Mouse (Mus musculus): ENCODE measurements around the gene Exoc5. TPM values are rescaled to one million over a fixed set of nuclear protein-coding genes. Genes with fewer than 3 reads are reported as not detected.

The Exoc5 gene
- total and polyA plus RNA-seq, 2 experiments = 3.4 to 20.5 TPM

DNA sequence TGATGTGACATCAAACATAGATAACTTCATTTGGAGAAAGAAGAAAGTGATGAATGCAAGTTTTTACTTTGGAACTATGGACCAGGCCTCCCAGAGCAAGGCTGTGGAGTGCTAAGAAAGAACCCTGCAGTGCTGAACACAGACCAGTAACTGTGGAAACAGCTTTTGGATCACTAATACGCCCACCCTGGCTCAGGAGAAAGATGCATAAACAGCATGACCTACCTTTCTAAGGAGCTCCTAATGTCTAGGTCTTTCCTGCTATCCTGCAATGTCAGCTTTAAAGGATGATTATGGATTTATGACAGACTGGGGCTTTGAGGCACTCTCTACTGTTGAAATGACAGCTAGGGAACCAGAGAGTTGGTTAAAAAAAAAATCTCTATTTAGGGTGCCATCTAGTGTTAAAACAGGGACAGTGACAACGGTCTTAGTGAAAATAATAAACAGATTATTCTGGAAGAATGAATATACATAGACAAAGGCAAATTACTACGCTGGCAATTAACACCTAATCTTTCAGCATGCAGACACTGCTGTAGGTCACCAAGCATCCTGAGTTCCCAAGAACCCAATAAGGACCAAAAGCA is 38.6 kb downstream of the Exoc5 start:
- no peak for DNase-seq (ENCODE audit: extremely low read depth, low read depth, low spot score)
- WGBS = 80% methylated on average over 3 of the region's 3 CpGs
- no peaks in the 10 kb centered on the region for H3K27me3 ChIP-seq (ENCODE audit: control insufficient read depth, insufficient read depth, low read length)

DNA sequence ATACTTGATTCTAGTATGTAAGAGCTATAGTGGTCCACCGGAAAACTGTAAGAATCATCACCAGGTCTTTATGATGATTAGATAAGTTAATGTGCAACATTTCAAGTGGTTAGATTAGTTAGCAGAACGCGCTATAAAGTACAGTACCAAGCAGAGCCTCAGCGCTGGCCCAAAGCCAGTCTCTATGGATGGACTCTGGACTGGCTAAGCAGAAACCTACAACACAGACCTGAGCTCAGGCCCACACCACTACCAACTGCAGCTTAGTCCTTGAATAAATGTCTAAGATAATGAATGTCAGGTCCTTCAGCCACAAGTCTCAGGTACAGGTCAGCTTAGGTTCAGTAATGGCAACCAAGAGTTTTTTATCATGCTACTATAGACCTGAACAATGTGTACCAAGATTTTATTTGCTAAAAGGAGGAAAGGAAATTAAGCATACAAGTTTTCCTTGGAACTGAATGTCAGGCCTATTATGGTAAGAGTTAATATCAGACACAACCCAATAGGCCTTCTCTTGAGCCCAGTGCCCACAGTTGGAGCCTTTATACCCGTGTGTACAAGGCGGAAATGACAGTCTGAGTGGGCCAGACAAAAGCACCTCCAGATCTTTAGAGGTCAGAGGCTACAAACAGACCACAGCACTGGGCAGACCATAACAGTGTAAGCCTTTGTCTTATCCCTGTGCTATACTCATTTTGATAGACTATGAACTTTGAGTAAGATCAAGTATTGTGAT is 39.2 kb downstream of the Exoc5 start:
- H3K27ac ChIP-seq (replicated peaks; ENCODE audit: insufficient read depth, low read depth, low read length) = no peak overlapping the region
- H3K4me3 ChIP-seq (ENCODE audit: insufficient read depth, low read depth, low read length) = no peak overlapping the region
- H3K36me3 ChIP-seq (ENCODE audit: control insufficient read depth, insufficient read depth, low read length) = peaks cover 13% of the 10 kb centered on the region; the same call in 1 of the 2 replicates
- H3K27me3 ChIP-seq (ENCODE audit: control insufficient read depth, insufficient read depth, low read length) = no peaks in the 10 kb centered on the region
- TF ChIP-seq POLR2A (IDR thresholded peaks at IDR 0.05; ENCODE audit: extremely low read depth, insufficient read depth, low read length) = no peak
- TF ChIP-seq CTCF (IDR thresholded peaks at IDR 0.05; ENCODE audit: low read depth, low read length) = no peak
- no peak for DNase-seq (ENCODE audit: extremely low read depth, low read depth, low spot score)
- H3K4me1 ChIP-seq (ENCODE audit: control insufficient read depth, insufficient read depth, low read length) = no peaks in the 10 kb centered on the region
- H3K79me2 ChIP-seq (ENCODE audit: control insufficient read depth, insufficient read depth, low read length) = no peaks in the 10 kb centered on the region
- H3K9ac ChIP-seq (ENCODE audit: low read depth, low read length) = no peak overlapping the region
- WGBS = 88% methylated on average over 6 of the region's 6 CpGs

More for the DNA sequence above, 38.6 kb downstream of the Exoc5 start:
- Histone ChIP-seq H3K79me2 (ENCODE audit: control insufficient read depth, insufficient read depth, low read length) (no peaks in the 10 kb centered on the region), H3K4me1 (ENCODE audit: control insufficient read depth, insufficient read depth, low read length) (no peaks in the 10 kb centered on the region), H3K36me3 (ENCODE audit: control insufficient read depth, insufficient read depth, low read length) (peaks cover 14% of the 10 kb centered on the region; the same call in 1 of the 2 replicates), H3K9ac (ENCODE audit: low read depth, low read length) (no peak overlapping the region), H3K27ac (replicated peaks; ENCODE audit: insufficient read depth, low read depth, low read length) (no peak overlapping the region), H3K4me3 (ENCODE audit: insufficient read depth, low read depth, low read length) (no peak overlapping the region)
- TF ChIP-seq POLR2A (IDR thresholded peaks at IDR 0.05; ENCODE audit: extremely low read depth, insufficient read depth, low read length) (no peak), CTCF (IDR thresholded peaks at IDR 0.05; ENCODE audit: low read depth, low read length) (no peak)

DNA sequence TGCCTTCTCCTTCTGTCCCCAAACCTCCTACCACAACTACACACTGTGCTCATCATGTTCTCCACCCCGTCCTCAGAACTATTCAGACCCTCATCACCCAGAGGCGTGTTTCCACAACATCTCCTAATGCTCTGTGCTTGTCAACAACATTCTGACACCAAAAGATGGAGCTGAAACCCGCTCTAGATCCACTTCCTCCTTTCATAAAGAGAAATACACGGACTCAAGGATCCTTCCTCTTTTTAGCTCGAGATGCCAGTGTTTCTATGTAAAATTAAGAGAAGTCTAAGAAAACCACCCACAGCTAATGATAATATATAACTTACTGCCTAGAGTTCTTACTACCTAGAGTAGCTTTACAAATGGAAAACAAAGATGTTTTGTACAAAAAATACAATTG is 46.7 kb downstream of the Exoc5 start:
- Histone ChIP-seq H3K27me3 (ENCODE audit: control insufficient read depth, insufficient read depth, low read length) (no peaks in the 10 kb centered on the region), H3K27ac (replicated peaks; ENCODE audit: insufficient read depth, low read depth, low read length) (no peak overlapping the region), H3K9ac (ENCODE audit: low read depth, low read length) (no peak overlapping the region), H3K36me3 (ENCODE audit: control insufficient read depth, insufficient read depth, low read length) (peaks cover 17% of the 10 kb centered on the region), H3K4me3 (ENCODE audit: insufficient read depth, low read depth, low read length) (no peak overlapping the region), H3K79me2 (ENCODE audit: control insufficient read depth, insufficient read depth, low read length) (no peaks in the 10 kb centered on the region), H3K4me1 (ENCODE audit: control insufficient read depth, insufficient read depth, low read length) (no peaks in the 10 kb centered on the region)
- TF ChIP-seq CTCF (IDR thresholded peaks at IDR 0.05; ENCODE audit: low read depth, low read length) (no peak), POLR2A (IDR thresholded peaks at IDR 0.05; ENCODE audit: extremely low read depth, insufficient read depth, low read length) (no peak)
- WGBS = 85% methylated on average over 5 of the region's 5 CpGs
- DNase-seq (ENCODE audit: extremely low read depth, low read depth, low spot score) = no peak

- TF ChIP-seq CTCF (IDR thresholded peaks at IDR 0.05; ENCODE audit: low read depth, low read length) (no peak), POLR2A (IDR thresholded peaks at IDR 0.05; ENCODE audit: extremely low read depth, insufficient read depth, low read length) (no peak)
- Histone ChIP-seq H3K4me1 (ENCODE audit: control insufficient read depth, insufficient read depth, low read length) (no peaks in the 10 kb centered on the region), H3K27ac (replicated peaks; ENCODE audit: insufficient read depth, low read depth, low read length) (no peak overlapping the region), H3K4me3 (ENCODE audit: insufficient read depth, low read depth, low read length) (no peak overlapping the region), H3K9ac (ENCODE audit: low read depth, low read length) (no peak overlapping the region), H3K79me2 (ENCODE audit: control insufficient read depth, insufficient read depth, low read length) (no peaks in the 10 kb centered on the region), H3K27me3 (ENCODE audit: control insufficient read depth, insufficient read depth, low read length) (no peaks in the 10 kb centered on the region), H3K36me3 (ENCODE audit: control insufficient read depth, insufficient read depth, low read length) (peaks cover 6% of the 10 kb centered on the region)
- no peak for DNase-seq (ENCODE audit: extremely low read depth, low read depth, low spot score)
- WGBS = 56% methylated on average over 2 of the region's 2 CpGs
Measured at GRCm38 (mm10) chr14:49008399-49009189, 57.9 kb downstream of the Exoc5 start.

GRCm38 (mm10) chr14:49007979-49008378 is 58.5 kb downstream of the Exoc5 start:
- Histone ChIP-seq H3K4me1 (ENCODE audit: control insufficient read depth, insufficient read depth, low read length) (no peaks in the 10 kb centered on the region), H3K27ac (replicated peaks; ENCODE audit: insufficient read depth, low read depth, low read length) (no peak overlapping the region), H3K79me2 (ENCODE audit: control insufficient read depth, insufficient read depth, low read length) (no peaks in the 10 kb centered on the region), H3K27me3 (ENCODE audit: control insufficient read depth, insufficient read depth, low read length) (no peaks in the 10 kb centered on the region), H3K9ac (ENCODE audit: low read depth, low read length) (no peak overlapping the region), H3K4me3 (ENCODE audit: insufficient read depth, low read depth, low read length) (no peak overlapping the region), H3K36me3 (ENCODE audit: control insufficient read depth, insufficient read depth, low read length) (peaks cover 6% of the 10 kb centered on the region)
- 89% methylated on average over 2 of the region's 2 CpGs for WGBS
- TF ChIP-seq POLR2A (IDR thresholded peaks at IDR 0.05; ENCODE audit: extremely low read depth, insufficient read depth, low read length) (no peak), CTCF (IDR thresholded peaks at IDR 0.05; ENCODE audit: low read depth, low read length) (0 out of 2 replicates have a peak, but pooled peaks have one; percentile 14)
- DNase-seq (ENCODE audit: extremely low read depth, low read depth, low spot score) = no peak
